Mouse (Mus musculus) thymus, adult 2 months (tissue): Measurements from ENCODE around the gene Tnpo1.

Source experiments
- CTCF ChIP-seq: fragments of 200-500 bp; IDR thresholded peaks from 2 replicates; pipeline ENCODE4 v1.5.1; 2012; ENCODE audit warnings: mild to moderate bottlenecking, control low read depth, low read length, moderate library complexity, borderline replicate concordance; ENCODE audit not compliant: control insufficient read depth, poor library complexity, insufficient read depth; ENCODE audit errors: extremely low read depth
- POLR2A ChIP-seq: fragments of 200-500 bp; IDR thresholded peaks from 2 replicates; pipeline ENCODE4 v1.6.1; 2012; ENCODE audit warnings: mild to moderate bottlenecking, low read length, control low read depth, moderate library complexity; ENCODE audit not compliant: control insufficient read depth, poor library complexity, insufficient read depth; ENCODE audit errors: extremely low read depth

DNA sequence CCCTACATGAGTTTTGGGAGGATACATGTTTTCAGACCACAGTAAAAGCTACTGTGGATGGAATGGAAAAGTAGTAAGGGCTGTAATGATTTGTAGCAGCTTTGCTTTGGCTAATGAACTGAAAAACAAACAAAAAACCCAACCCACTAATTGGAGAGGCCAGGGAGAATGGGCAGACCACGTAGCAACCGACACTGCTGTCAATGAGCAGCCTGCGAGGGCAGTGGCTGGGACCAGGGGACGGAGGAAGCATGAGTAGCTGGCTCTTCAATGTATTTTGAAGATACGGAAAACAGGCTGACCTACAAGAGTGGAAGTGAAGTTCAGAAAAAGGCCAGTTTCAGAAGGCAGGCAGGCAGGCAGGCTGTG is 11.4 kb downstream of the Tnpo1 start:
- TF ChIP-seq CTCF, result no peak
- TF ChIP-seq POLR2A, result no peak
